Mouse (Mus musculus): ENCODE measurements around the gene Bub1b.

Bub1b gene

DNA sequence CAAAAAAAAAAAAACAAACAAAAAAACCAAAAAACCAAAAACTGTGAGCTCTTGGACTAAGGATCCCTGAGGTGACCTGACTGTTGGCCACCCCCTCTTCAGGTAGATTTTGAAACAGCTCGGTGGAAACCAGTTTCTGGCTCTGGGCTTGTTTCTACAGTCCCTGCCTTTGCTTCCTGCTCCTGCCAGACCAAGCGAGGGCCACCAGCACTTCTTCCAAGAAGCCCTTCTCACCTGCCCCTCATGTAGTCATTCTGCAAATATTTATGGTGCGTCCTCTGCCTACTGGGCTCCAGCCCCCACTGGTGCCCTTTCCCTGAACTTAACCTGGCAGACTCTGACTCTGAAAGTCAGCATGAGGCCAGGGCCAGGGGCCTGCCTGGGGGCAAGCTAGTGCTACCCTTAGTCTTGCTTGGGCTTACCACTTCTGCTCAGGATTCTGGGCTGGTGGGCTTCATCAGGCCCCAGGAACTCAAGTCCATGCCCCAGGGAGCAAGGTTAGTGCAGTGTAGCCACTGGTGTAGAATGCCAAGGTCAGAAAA is 67.0 kb downstream of the Bub1b start:
- no peak for DNase-seq (ENCODE audit: low read depth)

DNA sequence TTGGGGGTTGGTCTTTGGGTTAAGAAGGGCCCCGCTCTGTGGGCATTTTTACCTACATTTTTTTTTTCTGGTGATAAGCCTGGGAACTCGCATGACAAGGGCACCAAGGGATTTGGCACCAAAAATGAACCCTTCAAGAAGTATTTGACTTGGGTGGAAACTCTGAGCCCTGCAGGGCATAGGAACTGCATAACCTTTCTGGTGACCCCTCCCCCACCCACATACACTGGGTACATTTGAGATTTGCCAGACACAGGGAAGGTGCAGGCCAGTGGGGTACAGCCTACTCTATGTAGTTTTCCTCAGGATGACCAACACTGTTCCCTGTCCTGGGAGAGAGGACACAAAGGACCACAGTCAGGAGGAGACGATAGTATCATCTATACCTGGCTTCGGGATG is 67.6 kb downstream of the Bub1b start:
- DNase-seq (ENCODE audit: low read depth): no peak

DNA sequence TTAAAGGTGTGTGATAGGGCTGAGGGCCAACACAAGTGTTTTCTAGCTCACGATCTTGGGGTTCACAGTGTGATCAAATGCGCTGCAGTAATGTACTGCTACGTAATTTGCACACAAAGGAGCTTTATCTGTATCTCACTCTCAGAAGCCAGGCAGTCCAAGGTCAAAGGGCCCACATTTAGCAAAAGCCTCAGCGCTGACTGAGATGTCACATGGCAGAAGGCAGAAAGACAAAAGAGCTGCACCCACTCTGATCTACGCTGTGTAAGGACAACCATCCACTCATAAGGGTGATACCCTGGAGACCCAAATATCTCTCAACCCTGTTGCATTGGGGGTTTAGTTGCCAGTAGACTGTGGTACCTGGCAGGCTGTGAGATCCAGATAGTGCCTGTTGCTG is 69.2 kb downstream of the Bub1b start:
- DNase-seq (ENCODE audit: low read depth): no peak

DNA sequence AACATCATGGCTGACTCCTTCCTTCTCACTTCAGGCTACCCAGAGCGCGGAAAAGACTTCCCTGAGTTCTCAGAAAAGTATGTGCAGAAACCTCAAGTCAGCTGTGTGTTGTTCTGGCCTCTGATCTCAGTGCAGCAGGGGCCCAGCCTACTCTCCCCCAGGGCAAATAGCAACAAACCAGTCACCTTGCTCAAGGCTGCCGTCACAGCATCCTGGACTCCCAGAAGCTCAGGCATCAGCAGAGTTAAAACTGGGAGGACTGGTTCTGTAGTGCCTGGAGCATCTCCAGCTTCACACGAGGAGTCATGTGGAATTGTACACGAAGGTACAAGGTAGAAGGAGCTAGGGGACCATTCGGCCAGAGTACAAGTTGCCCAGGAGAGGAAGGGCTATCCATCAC is 71.2 kb downstream of the Bub1b start:
- DNase-seq (ENCODE audit: low read depth): no peak

DNA sequence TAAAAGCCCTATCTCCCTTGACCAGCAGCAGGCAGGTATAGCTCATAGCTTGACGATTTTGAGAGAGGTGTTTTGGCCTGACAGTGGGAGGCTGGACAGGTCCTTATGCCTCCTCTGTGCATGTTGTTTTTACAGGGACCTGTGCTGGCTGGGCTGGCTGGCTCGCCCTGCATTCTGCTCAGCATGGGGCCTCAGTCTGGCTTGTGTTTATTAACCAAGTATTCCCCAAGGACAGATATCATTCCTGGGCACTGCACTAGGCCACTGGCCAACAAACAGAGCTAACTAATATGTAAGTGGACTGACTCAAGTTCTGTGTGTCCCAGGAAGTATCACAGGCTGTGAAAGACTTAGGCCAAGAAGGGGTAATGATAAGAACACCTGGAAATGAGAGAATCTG is 71.8 kb downstream of the Bub1b start:
- DNase-seq (ENCODE audit: low read depth): no peak

DNA sequence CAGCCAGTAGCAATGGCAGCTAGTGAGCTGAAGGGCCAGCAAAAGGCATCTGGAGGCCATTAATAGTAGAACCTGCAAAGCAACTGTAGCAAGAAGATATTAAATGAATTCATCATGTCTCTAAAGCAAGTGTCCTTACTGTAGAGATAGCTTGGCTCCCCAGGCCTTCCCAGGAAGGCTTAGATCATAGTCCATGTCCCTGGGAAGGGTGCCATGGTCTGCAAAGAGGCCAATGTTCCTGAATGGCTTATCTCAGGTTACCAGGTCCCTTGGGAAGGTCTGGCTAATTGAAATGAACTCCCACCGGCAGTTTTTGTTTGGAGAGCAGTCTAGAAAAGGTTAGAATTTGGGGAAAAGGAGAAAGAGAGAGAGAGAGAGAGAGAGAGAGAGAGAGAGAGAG is 73.7 kb downstream of the Bub1b start:
- no peak for DNase-seq (ENCODE audit: low read depth)

DNA sequence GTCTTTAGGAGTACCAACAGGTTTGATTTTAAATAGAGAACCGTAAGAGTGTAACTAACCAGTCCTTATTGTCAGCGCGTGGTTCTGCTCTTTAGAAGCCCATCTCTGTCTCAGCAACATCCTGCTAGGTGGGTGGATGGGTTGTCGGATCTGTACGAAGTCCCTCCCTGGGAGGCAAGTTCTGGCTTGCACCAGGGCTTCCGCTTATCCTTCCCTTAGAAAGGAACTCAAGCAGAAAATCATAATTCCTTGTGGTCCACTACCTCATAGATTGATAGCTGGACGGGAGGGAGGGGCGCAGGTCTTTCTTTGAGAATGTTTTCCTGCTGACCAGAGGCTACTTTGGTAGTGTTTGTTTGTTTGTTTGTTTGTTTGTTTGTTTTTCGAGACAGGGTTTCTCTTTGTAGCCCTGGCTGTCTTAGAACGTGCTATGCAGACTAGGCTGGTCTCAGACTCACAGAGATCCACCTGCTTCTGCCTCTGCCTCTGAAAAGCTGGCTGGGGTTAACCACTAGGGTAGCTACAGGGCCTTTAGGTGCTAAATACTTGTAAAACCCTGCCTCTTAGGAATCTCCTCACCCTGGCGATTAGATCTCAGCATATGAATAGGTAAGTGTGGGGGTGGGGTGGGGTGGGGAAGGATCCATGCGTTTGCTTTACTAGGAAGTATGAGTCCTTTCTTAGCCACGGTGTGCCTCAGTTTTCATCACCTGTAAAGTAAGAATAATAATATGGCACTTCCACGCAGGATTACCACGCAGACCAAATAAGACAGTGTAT is 75.9 kb downstream of the Bub1b start:
- DNase-seq (ENCODE audit: low read depth): no peak

DNA sequence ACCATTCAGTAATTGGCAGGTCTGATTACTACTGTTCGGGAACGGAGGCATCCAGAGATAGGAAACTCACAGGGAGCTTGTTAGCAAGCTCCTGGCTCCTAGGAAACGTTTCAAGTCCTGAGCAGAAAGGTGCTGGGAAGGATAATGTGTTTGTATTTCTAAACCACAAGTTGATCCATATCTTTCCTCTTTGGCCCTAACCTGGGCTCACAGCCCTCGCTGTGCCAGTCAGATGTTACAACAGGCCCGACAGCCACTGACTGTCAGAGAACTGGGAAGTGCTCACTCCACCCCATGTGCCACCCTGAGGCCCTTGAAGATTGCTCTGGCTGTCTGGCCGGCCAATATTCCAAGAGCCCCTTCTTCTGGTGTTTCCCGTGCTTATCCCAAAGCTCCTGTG is 76.5 kb downstream of the Bub1b start:
- no peak for DNase-seq (ENCODE audit: low read depth)

DNA sequence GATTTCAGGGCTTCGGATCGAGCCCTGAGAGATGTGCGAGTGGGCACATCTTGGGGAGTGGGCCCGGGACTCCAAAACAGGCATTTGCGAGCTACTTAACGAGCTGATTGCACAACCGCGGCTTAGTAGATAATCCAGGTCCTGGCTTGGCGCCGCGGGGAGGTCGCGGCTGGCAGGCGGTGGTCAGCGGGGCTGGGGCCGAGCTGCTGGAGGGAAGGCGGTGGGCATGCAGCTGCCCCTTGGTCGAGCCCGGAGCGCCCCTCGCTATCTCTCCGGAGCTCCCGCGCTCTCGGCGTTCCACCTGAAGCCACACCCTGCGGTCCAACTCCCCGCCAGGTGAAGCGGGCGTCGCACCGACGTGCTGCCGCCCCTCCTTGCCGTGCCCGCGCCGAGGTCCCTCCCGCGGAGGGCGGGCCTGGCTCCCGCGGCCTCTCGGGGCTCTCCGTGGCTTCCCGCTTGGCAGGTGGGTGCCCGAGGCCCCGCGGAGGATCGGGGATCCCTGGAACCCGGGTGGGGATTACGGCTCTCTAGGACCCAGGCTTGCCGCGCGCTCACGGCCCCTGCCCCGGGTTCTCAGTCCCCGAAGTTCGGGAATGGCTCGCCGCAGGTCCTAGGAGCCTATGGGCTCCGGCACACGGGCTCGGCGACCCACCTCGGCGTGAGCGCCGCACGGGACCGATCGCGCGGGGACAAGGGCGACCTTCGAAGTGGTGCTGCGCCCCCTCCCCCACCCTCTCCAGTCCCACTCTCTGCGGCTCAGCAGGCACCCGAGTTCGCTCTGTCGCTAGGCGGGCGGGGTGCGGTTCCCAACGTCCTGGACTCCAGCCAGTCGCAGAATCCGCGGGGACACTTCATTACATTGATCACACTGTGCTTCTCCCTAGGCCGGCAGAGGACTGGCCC is 79.1 kb downstream of the Bub1b start:
- DNase-seq (ENCODE audit: low read depth): no peak

DNA sequence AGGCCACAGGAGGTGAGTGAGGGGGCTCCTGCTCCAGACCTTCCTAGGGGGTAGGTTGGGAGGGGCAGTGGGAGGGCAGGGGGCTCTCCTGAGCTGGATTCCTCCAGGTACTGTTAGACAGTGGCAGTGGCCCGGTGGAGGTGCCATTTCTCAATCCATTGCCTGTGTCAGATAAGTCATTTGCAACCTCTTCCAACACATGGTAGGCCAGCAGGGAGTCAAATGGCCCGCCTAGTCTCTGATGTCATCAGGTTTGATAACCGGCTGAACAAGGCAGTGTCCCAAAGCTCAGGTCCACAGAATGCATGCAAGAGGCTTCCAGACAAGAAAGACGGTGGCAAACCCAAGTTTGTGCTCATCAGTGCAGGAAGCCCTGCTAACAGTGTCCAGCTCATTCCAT is 79.8 kb downstream of the Bub1b start:
- no peak for DNase-seq (ENCODE audit: low read depth)

DNA sequence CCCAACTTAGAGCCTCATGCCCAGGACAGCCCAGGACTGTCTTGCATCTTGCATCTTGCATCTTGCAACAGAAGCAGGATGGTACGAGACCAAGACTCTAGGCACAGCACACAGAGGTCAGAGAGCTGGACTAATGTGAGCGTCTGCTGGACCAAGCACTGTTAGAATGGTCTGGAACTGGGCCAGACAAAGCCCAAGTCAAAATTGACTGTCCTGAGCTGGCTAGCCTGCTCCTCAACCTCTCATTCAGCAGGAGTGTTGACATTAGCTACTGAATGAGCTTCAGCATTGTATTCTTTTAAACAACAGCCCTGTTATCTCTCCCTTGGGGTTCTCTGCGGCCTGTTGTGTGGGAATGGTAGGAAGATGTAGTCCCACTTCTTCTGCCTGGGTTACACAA is 81.6 kb downstream of the Bub1b start:
- DNase-seq (ENCODE audit: low read depth): no peak

DNA sequence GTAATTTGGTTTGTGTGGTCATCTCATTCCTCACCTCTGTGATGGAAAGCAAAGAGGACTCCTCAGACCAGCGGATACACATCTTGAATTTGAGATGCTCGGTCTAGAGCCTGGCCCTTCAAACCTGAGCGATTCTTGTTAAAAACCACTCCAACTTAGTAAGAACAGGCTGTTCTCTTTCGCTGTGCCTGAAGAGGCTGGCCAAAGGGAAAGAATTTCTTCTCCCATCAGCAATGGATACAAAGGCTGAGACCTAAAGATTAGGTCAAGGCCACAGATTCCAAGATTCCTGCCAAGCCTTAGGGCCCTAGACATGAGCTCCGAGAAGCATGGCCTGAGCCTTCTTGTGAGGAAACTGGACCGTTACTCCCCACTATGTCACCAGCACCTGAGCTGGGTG is 82.9 kb downstream of the Bub1b start:
- no peak for DNase-seq (ENCODE audit: low read depth)

DNA sequence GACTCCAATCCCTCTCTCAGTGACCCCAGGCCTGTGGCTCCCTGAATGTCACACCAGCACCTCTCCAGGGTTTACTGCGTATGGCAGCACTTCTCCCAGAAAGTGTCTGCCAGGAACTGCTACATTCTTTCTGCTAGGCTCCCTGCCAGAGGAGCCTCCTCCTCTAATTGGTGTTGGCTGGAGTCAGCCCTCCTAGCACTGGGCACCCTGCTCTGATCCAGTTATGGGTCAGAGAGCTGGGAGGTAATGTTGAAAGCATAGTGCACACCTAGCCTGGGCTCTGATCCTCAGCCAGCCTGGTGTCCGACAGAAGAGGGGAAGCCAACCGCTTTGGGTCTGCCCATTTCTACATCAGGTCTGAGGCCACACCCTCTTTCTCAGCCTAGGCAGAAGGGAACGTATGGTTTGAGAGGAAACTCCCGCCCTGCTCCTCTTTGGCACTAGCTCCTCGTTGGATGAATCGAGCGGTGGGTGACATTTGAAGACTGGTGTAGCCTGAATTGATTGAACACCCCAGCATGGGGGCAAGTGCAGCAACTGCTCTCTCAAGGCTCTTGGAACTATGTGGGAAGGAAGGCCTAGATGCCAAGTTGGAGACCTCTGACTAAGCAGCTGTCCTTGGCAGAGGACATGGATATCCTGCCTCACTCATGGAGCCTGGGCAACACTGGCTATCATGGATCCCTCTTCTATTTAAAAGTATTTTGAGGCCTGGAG is 84.7 kb downstream of the Bub1b start:
- no peak for DNase-seq (ENCODE audit: low read depth)

DNA sequence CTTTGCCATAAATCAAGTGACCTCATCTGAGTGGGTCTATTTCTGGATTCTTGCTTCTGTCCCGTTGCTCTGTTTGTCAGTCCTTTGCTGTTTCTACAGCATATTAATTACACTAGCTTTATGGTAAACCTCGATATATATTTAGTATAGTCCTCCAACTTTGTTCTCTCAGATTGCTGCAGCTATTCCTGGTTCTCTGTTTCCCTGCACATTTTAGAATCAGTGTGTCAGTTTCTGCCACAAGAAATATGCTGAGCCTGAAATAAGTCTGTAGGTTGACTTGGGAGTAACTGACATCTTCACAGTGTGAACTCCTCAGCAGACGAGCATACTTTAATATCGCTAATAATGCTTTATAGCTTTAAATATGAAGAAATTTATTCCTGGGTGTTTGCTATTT is 87.1 kb downstream of the Bub1b start:
- DNase-seq (ENCODE audit: low read depth): no peak

DNA sequence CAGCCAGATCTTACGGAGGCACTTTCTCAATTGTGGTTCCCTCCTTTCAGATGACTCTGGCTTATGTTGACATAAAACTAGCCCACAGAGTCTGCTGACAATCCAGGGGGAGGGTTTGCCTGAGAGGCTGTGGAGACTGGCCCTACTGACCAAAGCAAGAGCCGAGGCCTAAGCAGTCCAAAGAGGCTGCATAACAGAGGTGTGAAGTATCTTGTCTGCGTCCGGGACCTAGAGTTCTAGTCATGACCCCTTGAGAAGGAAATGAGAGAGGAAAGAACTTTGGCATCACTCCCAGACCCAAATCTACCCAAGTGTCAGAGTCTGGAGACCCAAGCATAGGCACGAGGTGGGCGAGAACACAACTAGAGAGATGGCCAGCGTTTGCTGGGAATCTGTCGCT is 88.7 kb downstream of the Bub1b start:
- DNase-seq (ENCODE audit: low read depth): no peak

DNA sequence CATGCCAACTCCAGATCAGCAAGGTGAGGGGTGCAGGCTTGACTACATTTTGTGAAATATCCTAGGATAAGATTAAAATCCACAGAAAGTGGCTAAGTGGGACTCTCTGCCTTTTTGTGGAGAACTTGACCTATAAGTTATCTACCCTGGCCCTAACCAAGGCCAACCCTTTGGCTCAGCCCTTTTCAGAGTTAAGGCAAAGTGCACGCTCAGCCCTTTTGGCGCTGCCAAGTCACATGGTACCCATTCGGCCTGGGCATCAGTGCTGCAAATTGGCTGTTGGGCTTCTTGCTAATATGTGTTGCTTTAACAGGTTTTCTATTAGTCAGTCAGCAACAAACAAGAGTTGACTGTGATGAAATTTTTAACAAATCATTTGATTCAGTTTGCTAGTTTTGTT is 89.8 kb downstream of the Bub1b start:
- DNase-seq (ENCODE audit: low read depth): no peak

DNA sequence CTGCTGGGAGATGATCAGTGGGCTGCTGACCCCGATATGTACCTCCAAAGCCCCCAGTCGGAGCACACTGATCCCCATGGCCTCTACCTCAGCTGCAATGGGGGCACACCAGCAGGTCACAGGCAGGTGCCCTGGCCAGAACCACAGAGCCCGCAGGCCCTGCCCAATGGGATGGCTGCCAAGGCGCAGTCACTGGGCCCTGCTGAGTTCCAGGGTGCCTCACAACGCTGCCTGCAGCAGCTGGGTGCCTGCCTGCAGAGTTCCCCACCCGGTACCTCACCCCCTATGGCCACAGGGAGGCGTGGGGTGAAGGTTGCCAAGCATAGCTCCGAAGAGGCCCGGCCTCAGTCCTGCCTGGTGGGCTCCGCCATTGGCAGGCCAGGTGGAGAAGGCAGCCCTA is 91.9 kb downstream of the Bub1b start:
- no peak for DNase-seq (ENCODE audit: low read depth)

Data from c-Kit-positive CD71-negative TER-119-negative erythroid progenitor cells, embryonic 14.5 days (primary cell).